Mouse (Mus musculus) ES-Bruce4 (cell line): Measurements from ENCODE around the gene Narfl.

Source experiments
- CTCF ChIP-seq: IDR thresholded peaks from one replicate; pipeline ENCODE4 v1.8.1; 2011; ENCODE audit warnings: low read depth, low read length
- EP300 ChIP-seq: IDR thresholded peaks from 2 replicates; pipeline ENCODE4 v1.6.1; 2011; ENCODE audit warnings: low read depth, low read length; ENCODE audit not compliant: insufficient read depth
- POLR2A ChIP-seq: IDR thresholded peaks from one replicate; pipeline ENCODE4 v1.8.1; 2011; ENCODE audit warnings: low read length; ENCODE audit not compliant: insufficient read depth

- TF ChIP-seq CTCF = no peak
- TF ChIP-seq POLR2A = no peak
- no peak for TF ChIP-seq EP300
Observed at GRCm38 (mm10) chr17:25769331-25769730, 4.2 kb upstream of the Narfl start.
